Mouse (Mus musculus): ENCODE measurements around the gene Il17rd. TPM values are rescaled to one million over a fixed set of nuclear protein-coding genes. Genes with fewer than 3 reads are reported as not detected.

Gene Il17rd
- total and polyA plus RNA-seq, 2 experiments from 2014 or later = 1.5 to 7.2 TPM

- H3K4me3 ChIP-seq (ENCODE audit: low read depth, low read length) = no peak overlapping the region
- H3K9me3 ChIP-seq (ENCODE audit: low read length) = no peaks in the 10 kb centered on the region
- WGBS = 14% methylated on average over 4 of the region's 4 CpGs
- peak; percentile 46 for DNase-seq
- no peaks in the 10 kb centered on the region for H3K4me1 ChIP-seq (ENCODE audit: insufficient read depth)
- no peak overlapping the region for H3K9ac ChIP-seq
- H3K36me3 ChIP-seq (ENCODE audit: insufficient read depth) = no peaks in the 10 kb centered on the region
- H3K27me3 ChIP-seq (ENCODE audit: insufficient read depth, low read length) = no peaks in the 10 kb centered on the region
- no peak for ATAC-seq
- peak; percentile 77 for TF ChIP-seq CTCF (IDR thresholded peaks at IDR 0.05; ENCODE audit: low read depth)
- no peak overlapping the region for H3K4me2 ChIP-seq (ENCODE audit: low read depth)
- H3K27ac ChIP-seq (ENCODE audit: low read depth, low read length) = no peak overlapping the region
These were observed 7.6 kb upstream of the Il17rd start for GRCm38 (mm10) chr14:27031142-27031541.

GRCm38 (mm10) chr14:27037513-27037912, 1.2 kb upstream of the Il17rd start:
- peaks cover 6% of the 10 kb centered on the region; the same call in 1 of the 2 replicates for H3K27me3 ChIP-seq (ENCODE audit: insufficient read depth, low read length)
- H3K4me2 ChIP-seq (ENCODE audit: low read depth) = no peak overlapping the region
- H3K36me3 ChIP-seq (ENCODE audit: insufficient read depth) = no peaks in the 10 kb centered on the region
- no peak overlapping the region for H3K9ac ChIP-seq
- 83% methylated on average over 1 of the region's 1 CpGs for WGBS
- DNase-seq (no peak), ATAC-seq (no peak)
- H3K4me1 ChIP-seq (ENCODE audit: insufficient read depth) = 0 out of 2 replicates have a peak, but pooled peaks cover 3% of the 10 kb centered on the region
- H3K4me3 ChIP-seq (ENCODE audit: low read depth, low read length) = no peak overlapping the region
- TF ChIP-seq CTCF (IDR thresholded peaks at IDR 0.05; ENCODE audit: low read depth) = peak; percentile 22; the same call in 1 of the 2 replicates
- no peak overlapping the region for H3K27ac ChIP-seq (ENCODE audit: low read depth, low read length)
- H3K9me3 ChIP-seq (ENCODE audit: low read length) = no peaks in the 10 kb centered on the region

- Histone ChIP-seq H3K27me3 (ENCODE audit: insufficient read depth, low read length) (peaks cover 6% of the 10 kb centered on the region; the same call in 1 of the 2 replicates), H3K27ac (ENCODE audit: low read depth, low read length) (0 out of 2 replicates have a peak overlapping the region, but pooled peaks have one; percentile 60), H3K9me3 (ENCODE audit: low read length) (no peaks in the 10 kb centered on the region), H3K4me1 (ENCODE audit: insufficient read depth) (0 out of 2 replicates have a peak, but pooled peaks cover 3% of the 10 kb centered on the region), H3K4me3 (ENCODE audit: low read depth, low read length) (peak overlapping the region; percentile 84), H3K4me2 (ENCODE audit: low read depth) (peak overlapping the region; percentile 95), H3K9ac (peak overlapping the region; percentile 69), H3K36me3 (ENCODE audit: insufficient read depth) (no peaks in the 10 kb centered on the region)
- ATAC-seq (peak; percentile 58), DNase-seq (peak; percentile 22)
- no peak for TF ChIP-seq CTCF (IDR thresholded peaks at IDR 0.05; ENCODE audit: low read depth)
- 4% methylated on average over 59 of the region's 59 CpGs for WGBS
These were observed 824 bp downstream of the Il17rd start for GRCm38 (mm10) chr14:27039281-27040248.

GRCm38 (mm10) chr14:27040451-27040850, 1.7 kb downstream of the Il17rd start:
- Histone ChIP-seq H3K4me3 (ENCODE audit: low read depth, low read length) (peak overlapping the region; percentile 84; the same call in 1 of the 2 replicates), H3K27me3 (ENCODE audit: insufficient read depth, low read length) (peaks cover 6% of the 10 kb centered on the region; the same call in 1 of the 2 replicates), H3K27ac (ENCODE audit: low read depth, low read length) (no peak overlapping the region), H3K4me2 (ENCODE audit: low read depth) (peak overlapping the region; percentile 95), H3K36me3 (ENCODE audit: insufficient read depth) (no peaks in the 10 kb centered on the region), H3K4me1 (ENCODE audit: insufficient read depth) (0 out of 2 replicates have a peak, but pooled peaks cover 3% of the 10 kb centered on the region), H3K9ac (no peak overlapping the region), H3K9me3 (ENCODE audit: low read length) (no peaks in the 10 kb centered on the region)
- WGBS = 19% methylated on average over 12 of the region's 12 CpGs
- no peak for ATAC-seq
- DNase-seq = no peak
- TF ChIP-seq CTCF (IDR thresholded peaks at IDR 0.05; ENCODE audit: low read depth) = no peak

GRCm38 (mm10) chr14:27042280-27042983, 3.7 kb downstream of the Il17rd start:
- WGBS = 53% methylated on average over 8 of the region's 8 CpGs
- ATAC-seq (no peak), DNase-seq (no peak)
- Histone ChIP-seq H3K27ac (ENCODE audit: low read depth, low read length) (no peak overlapping the region), H3K4me1 (ENCODE audit: insufficient read depth) (0 out of 2 replicates have a peak, but pooled peaks cover 3% of the 10 kb centered on the region), H3K27me3 (ENCODE audit: insufficient read depth, low read length) (peaks cover 6% of the 10 kb centered on the region; the same call in 1 of the 2 replicates), H3K9ac (no peak overlapping the region), H3K4me2 (ENCODE audit: low read depth) (no peak overlapping the region), H3K4me3 (ENCODE audit: low read depth, low read length) (no peak overlapping the region), H3K9me3 (ENCODE audit: low read length) (no peaks in the 10 kb centered on the region), H3K36me3 (ENCODE audit: insufficient read depth) (no peaks in the 10 kb centered on the region)
- no peak for TF ChIP-seq CTCF (IDR thresholded peaks at IDR 0.05; ENCODE audit: low read depth)

- 51% methylated on average over 5 of the region's 5 CpGs for WGBS
- no peak overlapping the region for H3K27ac ChIP-seq (ENCODE audit: low read depth, low read length)
These were observed 4.7 kb downstream of the Il17rd start for GRCm38 (mm10) chr14:27043416-27043815.

More at GRCm38 (mm10) chr14:27043416-27043815, 4.7 kb downstream of the Il17rd start:
- Histone ChIP-seq H3K9me3 (ENCODE audit: low read length) (no peaks in the 10 kb centered on the region), H3K4me3 (ENCODE audit: low read depth, low read length) (no peak overlapping the region), H3K36me3 (ENCODE audit: insufficient read depth) (no peaks in the 10 kb centered on the region), H3K4me2 (ENCODE audit: low read depth) (no peak overlapping the region), H3K27me3 (ENCODE audit: insufficient read depth, low read length) (peaks cover 6% of the 10 kb centered on the region; the same call in 1 of the 2 replicates), H3K4me1 (ENCODE audit: insufficient read depth) (0 out of 2 replicates have a peak, but pooled peaks cover 3% of the 10 kb centered on the region), H3K9ac (no peak overlapping the region)
- no peak for TF ChIP-seq CTCF (IDR thresholded peaks at IDR 0.05; ENCODE audit: low read depth)
- no peak for DNase-seq
- no peak for ATAC-seq
